Mouse (Mus musculus) myocyte (in vitro differentiated cells): Measurements from ENCODE around the gene Ppp6r3.

ENCODE experiments used
- E2F4 ChIP-seq: IDR thresholded peaks from one replicate; pipeline ENCODE4 v1.6.1; 2011; ENCODE audit warnings: mild to moderate bottlenecking, control low read depth, moderate library complexity; ENCODE audit not compliant: insufficient read depth
- MAX ChIP-seq: IDR thresholded peaks from one replicate; pipeline ENCODE4 v1.6.1; 2011; ENCODE audit warnings: low read depth, mild to moderate bottlenecking, control low read depth
- POLR2A ChIP-seq: IDR thresholded peaks from one replicate; pipeline ENCODE4 v1.6.1; 2011; ENCODE audit warnings: low read depth, mild to moderate bottlenecking, control low read depth, moderate library complexity; ENCODE audit not compliant: insufficient read length

- TF ChIP-seq MAX (no peak), POLR2A (no peak), E2F4 (no peak)
Observed at GRCm38 (mm10) chr19:3431066-3431465, 144.5 kb downstream of the Ppp6r3 start.
